Mouse (Mus musculus): ENCODE data around the gene Znhit3. TPM values are rescaled to one million over a fixed set of nuclear protein-coding genes. Genes with fewer than 3 reads are reported as not detected.
A peak's percentile ranks its signal among the peaks of the same experiment; 100 is the strongest.

Gene Znhit3
- polyA plus RNA-seq, 1 experiment from 2014 or later = 48.3 TPM

DNA sequence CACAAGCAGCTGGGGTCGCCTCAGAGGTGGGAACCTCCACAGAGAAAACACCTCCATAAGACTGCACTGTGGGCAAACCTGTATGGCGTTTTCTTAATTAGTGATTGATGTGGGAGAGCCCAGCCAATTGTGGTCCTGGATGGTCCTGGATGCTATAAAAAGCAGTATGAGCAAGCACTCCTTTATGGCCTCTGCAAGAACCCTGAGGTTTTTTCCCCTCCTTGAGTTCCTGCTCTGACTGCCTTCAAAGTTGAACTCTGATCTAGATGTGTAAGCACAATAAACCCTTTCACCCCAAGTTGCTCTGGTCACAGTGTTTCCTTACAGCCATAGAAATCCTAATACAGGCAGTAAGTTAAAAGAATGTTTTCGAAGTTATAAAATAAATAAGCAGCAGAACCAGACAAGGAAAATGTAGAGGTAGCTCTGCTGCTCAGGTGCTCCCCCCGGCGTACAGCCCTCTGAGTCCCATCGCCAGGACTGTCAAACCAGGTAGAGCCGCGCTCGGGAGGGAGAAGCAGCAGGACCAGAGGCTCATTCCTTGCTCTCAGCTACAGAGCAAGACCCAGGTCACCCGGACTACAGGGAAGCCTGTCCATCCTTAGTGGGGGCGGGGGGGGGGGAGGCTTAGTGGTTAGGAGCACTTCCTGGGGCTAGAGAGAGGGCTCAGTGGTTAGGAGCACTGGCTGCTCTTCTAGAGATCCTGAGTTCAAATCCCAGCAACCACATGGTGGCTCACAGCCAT is 29.2 kb downstream of the Znhit3 start:
- Histone ChIP-seq H3K36me3 (ENCODE audit: control insufficient read depth, insufficient read depth, low read length) (peaks cover 12% of the 10 kb centered on the region), H3K4me1 (ENCODE audit: control insufficient read depth, insufficient read depth, low read length) (no peaks in the 10 kb centered on the region), H3K4me3 (replicated peaks; ENCODE audit: low read length) (no peak overlapping the region), H3K9me3 (replicated peaks; ENCODE audit: control insufficient read depth, low read length) (no peaks in the 10 kb centered on the region), H3K9ac (ENCODE audit: low read length) (no peak overlapping the region), H3K4me2 (ENCODE audit: low read depth, low read length) (no peak overlapping the region), H3K27me3 (ENCODE audit: control insufficient read depth, insufficient read depth, low read length) (no peaks in the 10 kb centered on the region), H3K27ac (ENCODE audit: low read length) (no peak overlapping the region)
- WGBS = 83% methylated on average over 11 of the region's 11 CpGs
- no peak for ATAC-seq (ENCODE audit: insufficient read depth, low FRiP score)

DNA sequence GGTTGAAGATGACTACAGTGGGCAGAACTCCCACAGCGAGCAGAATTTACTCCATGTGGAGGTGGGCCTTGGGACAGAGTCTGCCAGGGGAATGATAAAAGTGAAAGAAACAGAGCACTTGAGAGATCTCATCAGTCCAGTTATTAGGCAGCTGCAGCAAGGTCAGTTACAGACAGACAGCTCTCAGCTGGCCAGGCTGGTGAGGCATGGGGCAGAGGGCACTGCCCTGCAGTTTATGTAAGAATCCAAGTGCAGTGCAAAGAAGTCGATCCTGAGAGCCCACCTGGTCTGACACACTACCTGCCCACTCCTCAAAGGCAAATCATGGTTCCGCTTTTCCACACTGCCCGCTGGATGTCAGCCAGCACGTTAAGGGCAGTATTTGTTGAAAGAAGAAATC is 29.9 kb downstream of the Znhit3 start:
- H3K4me2 ChIP-seq (ENCODE audit: low read depth, low read length) = no peak overlapping the region
- no peaks in the 10 kb centered on the region for H3K9me3 ChIP-seq (replicated peaks; ENCODE audit: control insufficient read depth, low read length)
- no peak overlapping the region for H3K9ac ChIP-seq (ENCODE audit: low read length)
- H3K27ac ChIP-seq (ENCODE audit: low read length) = no peak overlapping the region
- H3K36me3 ChIP-seq (ENCODE audit: control insufficient read depth, insufficient read depth, low read length) = peaks cover 12% of the 10 kb centered on the region
- WGBS = 85% methylated on average over 5 of the region's 5 CpGs
- 0 out of 2 replicates have a peak, but pooled peaks cover 2% of the 10 kb centered on the region for H3K4me1 ChIP-seq (ENCODE audit: control insufficient read depth, insufficient read depth, low read length)
- ATAC-seq (ENCODE audit: insufficient read depth, low FRiP score) = no peak
- no peaks in the 10 kb centered on the region for H3K27me3 ChIP-seq (ENCODE audit: control insufficient read depth, insufficient read depth, low read length)
- H3K4me3 ChIP-seq (replicated peaks; ENCODE audit: low read length) = no peak overlapping the region

DNA sequence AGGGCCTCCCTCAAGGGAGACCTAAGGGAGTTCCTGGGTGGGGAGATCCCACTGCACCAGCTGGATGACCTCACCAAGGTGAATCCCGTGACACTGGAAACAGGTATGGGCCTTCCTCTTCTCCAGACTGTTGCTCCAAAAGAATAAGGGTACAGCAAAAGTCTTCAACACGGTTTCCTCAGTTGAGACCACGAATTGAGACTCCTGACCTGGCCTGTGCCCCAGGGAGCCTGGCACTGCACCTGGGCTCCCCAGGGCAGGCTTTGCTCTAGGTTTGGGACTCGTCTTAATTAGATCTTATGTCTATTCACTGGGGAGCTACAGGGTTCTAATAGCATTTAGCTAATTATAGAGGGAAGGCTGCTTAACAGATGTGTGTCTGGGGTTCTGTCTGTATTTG is 30.9 kb downstream of the Znhit3 start:
- Histone ChIP-seq H3K9me3 (replicated peaks; ENCODE audit: control insufficient read depth, low read length) (no peaks in the 10 kb centered on the region), H3K4me2 (ENCODE audit: low read depth, low read length) (no peak overlapping the region), H3K27ac (ENCODE audit: low read length) (no peak overlapping the region), H3K9ac (ENCODE audit: low read length) (no peak overlapping the region), H3K4me1 (ENCODE audit: control insufficient read depth, insufficient read depth, low read length) (0 out of 2 replicates have a peak, but pooled peaks cover 4% of the 10 kb centered on the region), H3K36me3 (ENCODE audit: control insufficient read depth, insufficient read depth, low read length) (peaks cover 12% of the 10 kb centered on the region), H3K27me3 (ENCODE audit: control insufficient read depth, insufficient read depth, low read length) (no peaks in the 10 kb centered on the region), H3K4me3 (replicated peaks; ENCODE audit: low read length) (no peak overlapping the region)
- 80% methylated on average over 4 of the region's 4 CpGs for WGBS
- ATAC-seq (ENCODE audit: insufficient read depth, low FRiP score) = no peak

DNA sequence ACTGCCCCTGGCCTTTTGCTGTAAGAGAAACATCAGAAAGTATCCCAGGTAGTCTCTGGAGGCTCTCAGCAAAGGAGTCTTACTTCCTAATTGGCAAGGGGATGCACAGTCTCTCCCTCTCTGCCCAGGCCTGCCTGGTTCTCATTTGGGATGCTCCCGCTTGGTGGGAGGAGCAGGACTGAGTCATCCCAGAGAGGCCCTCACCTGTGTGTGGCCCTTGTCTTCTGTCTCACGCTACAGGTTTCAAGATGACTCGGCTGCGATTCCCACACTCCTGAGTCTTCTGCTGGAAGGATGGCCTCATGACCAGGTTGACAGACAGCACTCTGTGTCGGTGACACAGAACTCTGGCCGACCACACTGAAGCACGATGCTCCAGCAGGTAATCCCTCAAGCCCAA is 33.8 kb downstream of the Znhit3 start:
- Histone ChIP-seq H3K4me1 (ENCODE audit: control insufficient read depth, insufficient read depth, low read length) (peaks cover 9% of the 10 kb centered on the region), H3K27ac (ENCODE audit: low read length) (no peak overlapping the region), H3K4me2 (ENCODE audit: low read depth, low read length) (no peak overlapping the region), H3K9me3 (replicated peaks; ENCODE audit: control insufficient read depth, low read length) (no peaks in the 10 kb centered on the region), H3K4me3 (replicated peaks; ENCODE audit: low read length) (no peak overlapping the region), H3K36me3 (ENCODE audit: control insufficient read depth, insufficient read depth, low read length) (no peaks in the 10 kb centered on the region), H3K27me3 (ENCODE audit: control insufficient read depth, insufficient read depth, low read length) (no peaks in the 10 kb centered on the region), H3K9ac (ENCODE audit: low read length) (no peak overlapping the region)
- ATAC-seq (ENCODE audit: insufficient read depth, low FRiP score) = no peak
- 87% methylated on average over 7 of the region's 7 CpGs for WGBS

DNA sequence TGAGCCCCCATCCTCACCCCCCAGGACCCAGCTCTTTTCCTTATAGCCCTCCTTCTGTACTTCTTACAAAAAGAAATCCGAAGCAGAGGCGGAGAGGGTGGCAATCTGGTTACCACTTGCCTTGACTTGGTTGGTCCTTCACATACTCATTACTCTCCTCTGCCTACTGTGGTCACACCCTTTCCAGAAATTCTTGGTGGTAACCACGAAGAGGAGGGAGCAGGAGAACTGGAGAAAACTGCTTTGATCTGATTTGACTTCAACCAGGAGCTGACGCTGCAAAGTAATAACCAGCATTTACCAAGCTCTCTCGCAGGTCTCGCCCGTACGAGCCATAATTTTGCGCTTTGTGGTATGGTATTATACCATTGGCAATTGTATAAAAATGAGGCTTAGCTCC is 35.2 kb downstream of the Znhit3 start:
- Histone ChIP-seq H3K27ac (ENCODE audit: low read length) (peak overlapping the region; percentile 96), H3K4me2 (ENCODE audit: low read depth, low read length) (peak overlapping the region; percentile 97), H3K9me3 (replicated peaks; ENCODE audit: control insufficient read depth, low read length) (no peaks in the 10 kb centered on the region), H3K36me3 (ENCODE audit: control insufficient read depth, insufficient read depth, low read length) (no peaks in the 10 kb centered on the region), H3K9ac (ENCODE audit: low read length) (peak overlapping the region; percentile 89), H3K27me3 (ENCODE audit: control insufficient read depth, insufficient read depth, low read length) (no peaks in the 10 kb centered on the region), H3K4me1 (ENCODE audit: control insufficient read depth, insufficient read depth, low read length) (peaks cover 9% of the 10 kb centered on the region), H3K4me3 (replicated peaks; ENCODE audit: low read length) (peak overlapping the region; percentile 92)
- no peak for ATAC-seq (ENCODE audit: insufficient read depth, low FRiP score)
- WGBS = 46% methylated on average over 9 of the region's 9 CpGs

DNA sequence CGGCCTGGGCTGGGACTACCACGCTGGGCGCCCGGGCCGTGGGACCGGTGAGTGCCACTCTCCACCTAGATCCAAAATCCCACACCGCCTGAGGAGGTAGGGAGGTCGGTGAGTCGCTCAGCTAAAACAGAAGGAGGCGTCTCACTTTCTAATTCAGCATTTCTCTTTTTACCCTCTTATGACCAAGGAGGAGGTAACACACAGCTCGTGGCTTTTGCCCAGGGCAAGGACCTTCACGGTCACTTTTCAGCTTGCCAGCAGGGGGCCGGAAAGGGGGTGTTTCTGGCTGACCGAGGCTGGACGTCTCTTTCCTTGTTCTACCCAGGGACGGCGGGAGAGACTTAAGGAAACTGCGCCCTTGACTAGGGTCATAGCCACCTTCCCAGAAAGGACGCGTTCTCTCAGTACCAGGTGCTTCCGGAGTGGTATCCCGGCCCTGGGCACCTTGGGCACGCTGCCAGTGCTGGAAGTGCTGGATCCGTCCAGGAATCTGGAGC is 35.7 kb downstream of the Znhit3 start:
- peak overlapping the region; percentile 96 for H3K27ac ChIP-seq (ENCODE audit: low read length)
- H3K4me3 ChIP-seq (replicated peaks; ENCODE audit: low read length) = peak overlapping the region; percentile 92
- peaks cover 9% of the 10 kb centered on the region for H3K4me1 ChIP-seq (ENCODE audit: control insufficient read depth, insufficient read depth, low read length)
- WGBS = under 1% methylated on average over 24 of the region's 24 CpGs
- peak; percentile 69 for ATAC-seq (ENCODE audit: insufficient read depth, low FRiP score)
- no peaks in the 10 kb centered on the region for H3K36me3 ChIP-seq (ENCODE audit: control insufficient read depth, insufficient read depth, low read length)
- peak overlapping the region; percentile 89 for H3K9ac ChIP-seq (ENCODE audit: low read length)
- no peaks in the 10 kb centered on the region for H3K9me3 ChIP-seq (replicated peaks; ENCODE audit: control insufficient read depth, low read length)
- H3K4me2 ChIP-seq (ENCODE audit: low read depth, low read length) = peak overlapping the region; percentile 97
- no peaks in the 10 kb centered on the region for H3K27me3 ChIP-seq (ENCODE audit: control insufficient read depth, insufficient read depth, low read length)

DNA sequence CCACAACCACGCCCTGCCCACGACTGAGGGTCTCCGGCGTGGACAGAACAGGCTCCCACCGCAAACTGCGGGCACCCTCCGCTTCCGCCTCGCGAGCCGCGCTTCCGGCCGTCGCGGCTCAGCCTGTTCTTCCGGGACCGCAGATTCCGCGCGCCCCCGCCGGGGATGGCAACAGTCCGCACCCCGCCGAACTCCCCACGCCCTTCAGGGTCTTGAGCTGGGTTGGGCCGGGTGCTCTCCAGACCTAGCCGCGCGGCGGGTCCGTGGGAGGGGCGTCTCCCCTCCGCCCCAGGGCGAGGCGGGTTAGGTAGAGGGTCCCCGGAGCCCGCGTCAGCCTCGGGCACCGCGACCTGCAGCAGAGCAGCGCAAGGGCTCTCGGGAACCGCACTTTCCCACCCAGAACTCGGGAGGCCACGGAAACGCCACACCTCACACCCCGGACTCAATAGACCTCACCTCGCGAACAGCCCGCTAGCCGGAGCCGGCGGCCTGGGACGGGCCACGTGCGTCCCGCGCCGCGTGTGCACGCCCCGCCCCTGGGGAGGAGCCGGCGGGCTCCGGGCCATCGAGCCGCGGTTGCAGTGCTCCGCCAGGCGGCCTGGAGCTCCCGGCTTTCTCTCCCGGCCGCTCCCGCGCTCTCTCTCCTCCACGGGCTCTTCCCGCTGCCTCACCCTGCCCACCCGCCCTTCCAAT is 36.2 kb downstream of the Znhit3 start, which contains the start of the genes Myo19 and Pigw:
Gene Myo19 (plus strand): TSS at position 377 of the 693 bp plus-strand sequence.
Gene Pigw (minus strand): TSS at position 514 of the 693 bp plus-strand sequence.
- H3K4me3 ChIP-seq (replicated peaks; ENCODE audit: low read length) = peak within 1 kb of the TSS; percentile 92
- WGBS = under 1% methylated on average over 80 of the region's 81 CpGs
- peak; percentile 97 for ATAC-seq (ENCODE audit: insufficient read depth, low FRiP score)

DNA sequence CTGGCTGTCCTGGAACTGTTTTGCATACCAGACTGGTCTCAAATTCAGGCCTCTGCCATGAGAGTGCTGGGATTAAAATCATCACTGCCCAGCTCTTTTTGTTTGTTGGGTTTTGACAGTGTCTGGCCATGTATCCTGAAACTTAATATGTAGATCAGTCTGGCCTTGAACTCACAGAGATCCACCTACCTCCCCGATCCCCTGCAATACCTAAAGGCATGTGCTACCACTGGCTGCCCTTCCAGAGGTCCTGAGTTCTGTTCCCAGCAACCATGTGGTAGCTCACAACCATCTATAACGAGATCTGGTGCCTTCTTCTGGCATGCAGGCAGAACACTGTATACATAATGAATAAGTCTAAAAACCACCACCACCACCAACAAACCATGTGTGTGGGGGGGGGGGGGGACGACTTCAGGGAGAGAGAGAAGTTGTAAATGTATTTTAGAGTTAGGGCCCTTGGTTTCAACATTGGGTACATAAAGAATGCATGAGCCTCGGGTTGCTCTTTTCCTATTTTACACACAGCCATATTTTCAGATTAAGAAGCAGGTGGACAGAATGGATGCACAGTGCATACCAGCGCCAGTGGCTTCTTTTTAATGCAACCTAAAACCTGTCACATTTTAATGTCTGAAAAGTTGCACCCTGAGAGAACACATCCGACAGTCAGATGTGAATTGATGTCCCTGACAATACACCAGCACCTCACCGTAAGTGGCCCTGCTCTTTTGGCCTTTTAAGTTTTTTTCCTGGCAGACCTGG is 37.0 kb downstream of the Znhit3 start:
- Histone ChIP-seq H3K4me2 (ENCODE audit: low read depth, low read length) (peak overlapping the region; percentile 97), H3K4me3 (replicated peaks; ENCODE audit: low read length) (peak overlapping the region; percentile 92), H3K9ac (ENCODE audit: low read length) (peak overlapping the region; percentile 89), H3K9me3 (replicated peaks; ENCODE audit: control insufficient read depth, low read length) (no peaks in the 10 kb centered on the region), H3K27me3 (ENCODE audit: control insufficient read depth, insufficient read depth, low read length) (no peaks in the 10 kb centered on the region), H3K36me3 (ENCODE audit: control insufficient read depth, insufficient read depth, low read length) (no peaks in the 10 kb centered on the region), H3K4me1 (ENCODE audit: control insufficient read depth, insufficient read depth, low read length) (peaks cover 9% of the 10 kb centered on the region), H3K27ac (ENCODE audit: low read length) (peak overlapping the region; percentile 96)
- no peak for ATAC-seq (ENCODE audit: insufficient read depth, low FRiP score)
- WGBS = 20% methylated on average over 6 of the region's 7 CpGs

More for the DNA sequence above, 36.2 kb downstream of the Znhit3 start, which contains the start of the genes Myo19 and Pigw:
- H3K9ac ChIP-seq (ENCODE audit: low read length) = peak within 1 kb of the TSS; percentile 89
- H3K27me3 ChIP-seq (ENCODE audit: control insufficient read depth, insufficient read depth, low read length) = no peaks in the 10 kb centered on the region
- peak within 1 kb of the TSS; percentile 96 for H3K27ac ChIP-seq (ENCODE audit: low read length)
- H3K36me3 ChIP-seq (ENCODE audit: control insufficient read depth, insufficient read depth, low read length) = no peaks in the 10 kb centered on the region
- H3K9me3 ChIP-seq (replicated peaks; ENCODE audit: control insufficient read depth, low read length) = no peaks in the 10 kb centered on the region
- H3K4me2 ChIP-seq (ENCODE audit: low read depth, low read length) = peak within 1 kb of the TSS; percentile 97
- peaks cover 9% of the 10 kb centered on the region for H3K4me1 ChIP-seq (ENCODE audit: control insufficient read depth, insufficient read depth, low read length)
